Mouse (Mus musculus): ENCODE results near the gene Oas3. TPM values are rescaled to one million over a fixed set of nuclear protein-coding genes. Genes with fewer than 3 reads are reported as not detected.

The Oas3 gene
- polyA plus RNA-seq, 1 experiment: not detected

DNA sequence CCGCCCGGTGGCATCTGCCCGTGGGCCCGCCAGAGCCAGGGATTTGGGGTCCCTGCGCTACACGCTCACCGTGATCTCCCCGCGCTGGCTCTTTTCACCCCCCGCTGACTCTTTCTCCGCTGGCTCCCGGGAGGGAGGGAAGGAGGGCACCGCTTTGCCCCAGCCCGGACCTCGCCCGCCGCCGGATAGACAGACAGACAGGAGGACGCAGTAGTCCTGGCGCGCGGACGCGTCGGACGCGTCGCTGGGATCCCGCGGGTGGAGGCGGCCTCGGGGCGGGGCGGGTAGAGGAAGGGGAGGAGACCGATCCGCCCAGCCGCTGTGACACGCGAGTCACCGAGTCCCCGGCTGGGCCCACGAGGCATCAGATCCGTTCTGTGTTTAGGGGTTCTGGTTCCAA lies 66.0 kb downstream of the Oas3 start:
- TF ChIP-seq CTCF (IDR thresholded peaks at IDR 0.05; ENCODE audit: insufficient read depth, low read depth, low read length): no peak
- peak; percentile 46 for TF ChIP-seq POLR2A (IDR thresholded peaks at IDR 0.05; ENCODE audit: insufficient read depth, low read depth, low read length)
- Histone ChIP-seq H3K27ac (ENCODE audit: insufficient read depth, low read depth, low read length) (peak overlapping the region; percentile 54), H3K4me1 (ENCODE audit: control insufficient read depth, insufficient read depth, low read length) (peaks cover 35% of the 10 kb centered on the region), H3K4me3 (ENCODE audit: insufficient read depth, low read depth, low read length) (peak overlapping the region; percentile 67)
- under 1% methylated on average over 38 of the region's 43 CpGs for WGBS

- WGBS: under 1% methylated on average over 33 of the region's 34 CpGs
- peak overlapping the region; percentile 67 for H3K4me3 ChIP-seq (ENCODE audit: insufficient read depth, low read depth, low read length)
- H3K4me1 ChIP-seq (ENCODE audit: control insufficient read depth, insufficient read depth, low read length): peaks cover 40% of the 10 kb centered on the region
- TF ChIP-seq POLR2A (IDR thresholded peaks at IDR 0.05; ENCODE audit: insufficient read depth, low read depth, low read length) (no peak), CTCF (IDR thresholded peaks at IDR 0.05; ENCODE audit: insufficient read depth, low read depth, low read length) (no peak)
- H3K27ac ChIP-seq (ENCODE audit: insufficient read depth, low read depth, low read length): peak overlapping the region; percentile 54
Measured at GRCm38 (mm10) chr5:120710826-120711248, 66.6 kb downstream of the Oas3 start.

GRCm38 (mm10) chr5:120710161-120710825 lies 67.2 kb downstream of the Oas3 start:
- no peak for TF ChIP-seq POLR2A (IDR thresholded peaks at IDR 0.05; ENCODE audit: insufficient read depth, low read depth, low read length)
- no peak for TF ChIP-seq CTCF (IDR thresholded peaks at IDR 0.05; ENCODE audit: insufficient read depth, low read depth, low read length)
- Histone ChIP-seq H3K4me1 (ENCODE audit: control insufficient read depth, insufficient read depth, low read length) (peaks cover 45% of the 10 kb centered on the region), H3K27ac (ENCODE audit: insufficient read depth, low read depth, low read length) (peak overlapping the region; percentile 36), H3K4me3 (ENCODE audit: insufficient read depth, low read depth, low read length) (peak overlapping the region; percentile 67)
- 3% methylated on average over 40 of the region's 40 CpGs for WGBS

DNA sequence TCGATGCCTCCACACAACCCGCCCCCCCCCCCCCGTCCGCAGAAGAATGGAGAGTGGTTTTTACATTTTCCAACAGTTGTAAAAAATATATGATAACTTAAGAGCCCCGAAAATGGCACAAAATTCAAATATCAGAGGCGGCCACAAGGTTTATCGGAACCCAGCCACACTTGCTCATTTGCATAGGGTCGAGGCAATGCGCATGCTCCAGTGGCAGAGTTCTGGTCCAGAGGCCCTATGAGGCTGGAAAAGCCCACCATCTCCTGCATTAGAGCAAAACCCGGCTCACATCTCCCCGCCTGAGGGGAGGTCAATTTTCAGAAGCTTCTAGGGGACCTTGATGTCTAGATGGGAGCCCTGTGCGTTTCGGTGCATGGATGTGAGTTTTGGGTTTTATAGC lies 70.5 kb downstream of the Oas3 start:
- TF ChIP-seq POLR2A (IDR thresholded peaks at IDR 0.05; ENCODE audit: insufficient read depth, low read depth, low read length): no peak
- no peak for TF ChIP-seq CTCF (IDR thresholded peaks at IDR 0.05; ENCODE audit: insufficient read depth, low read depth, low read length)
- WGBS: 46% methylated on average over 13 of the region's 13 CpGs
- H3K4me1 ChIP-seq (ENCODE audit: control insufficient read depth, insufficient read depth, low read length): peaks cover 45% of the 10 kb centered on the region
- no peak overlapping the region for H3K4me3 ChIP-seq (ENCODE audit: insufficient read depth, low read depth, low read length)
- H3K27ac ChIP-seq (ENCODE audit: insufficient read depth, low read depth, low read length): no peak overlapping the region

DNA sequence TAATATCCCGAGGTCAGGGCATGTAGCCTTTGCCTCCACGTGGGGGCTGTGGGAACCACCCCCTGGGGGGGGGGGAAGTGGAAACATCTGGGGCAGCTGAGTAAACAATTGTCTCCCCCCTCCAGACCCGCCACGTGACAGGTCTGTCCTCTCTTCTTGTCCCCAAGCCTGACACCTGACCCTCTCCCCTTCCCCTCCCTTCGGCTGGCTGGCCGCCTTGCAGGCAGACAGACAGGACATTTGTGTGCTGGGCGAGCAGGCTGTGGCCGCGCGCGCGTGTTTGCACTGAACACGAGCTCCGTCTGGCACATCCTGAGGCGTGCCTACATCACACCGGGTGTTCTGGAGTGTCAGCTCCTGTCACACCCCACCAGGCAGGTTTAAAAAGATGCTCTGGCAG lies 70.9 kb downstream of the Oas3 start:
- WGBS: 18% methylated on average over 16 of the region's 16 CpGs
- no peak for TF ChIP-seq CTCF (IDR thresholded peaks at IDR 0.05; ENCODE audit: insufficient read depth, low read depth, low read length)
- TF ChIP-seq POLR2A (IDR thresholded peaks at IDR 0.05; ENCODE audit: insufficient read depth, low read depth, low read length): no peak
- peaks cover 43% of the 10 kb centered on the region for H3K4me1 ChIP-seq (ENCODE audit: control insufficient read depth, insufficient read depth, low read length)
- H3K27ac ChIP-seq (ENCODE audit: insufficient read depth, low read depth, low read length): no peak overlapping the region
- no peak overlapping the region; the same call in 1 of the 2 replicates for H3K4me3 ChIP-seq (ENCODE audit: insufficient read depth, low read depth, low read length)

DNA sequence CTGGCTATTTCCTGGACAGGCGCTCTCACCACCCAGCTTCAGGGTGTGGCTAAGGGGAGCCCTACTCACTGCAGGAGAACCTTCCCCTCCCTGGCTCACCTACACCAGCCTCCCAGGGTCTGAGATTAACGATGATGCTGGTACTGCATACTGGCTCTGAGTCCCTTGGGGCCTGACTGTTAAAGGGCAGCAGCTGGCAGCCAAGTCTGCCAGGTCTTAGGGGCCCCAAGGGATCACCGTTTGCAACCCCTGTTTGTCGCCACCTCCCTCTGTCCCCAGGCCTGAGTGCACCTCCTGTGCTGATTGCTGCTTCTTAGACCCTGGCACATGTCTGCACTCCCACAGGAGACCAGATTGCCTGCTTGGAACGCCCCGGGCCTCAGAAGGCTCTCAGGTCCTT lies 73.0 kb downstream of the Oas3 start:
- no peak overlapping the region for H3K27ac ChIP-seq (ENCODE audit: insufficient read depth, low read depth, low read length)
- 61% methylated on average over 6 of the region's 6 CpGs for WGBS
- H3K4me1 ChIP-seq (ENCODE audit: control insufficient read depth, insufficient read depth, low read length): peaks cover 57% of the 10 kb centered on the region
- H3K4me3 ChIP-seq (ENCODE audit: insufficient read depth, low read depth, low read length): no peak overlapping the region
- TF ChIP-seq POLR2A (IDR thresholded peaks at IDR 0.05; ENCODE audit: insufficient read depth, low read depth, low read length) (no peak), CTCF (IDR thresholded peaks at IDR 0.05; ENCODE audit: insufficient read depth, low read depth, low read length) (no peak)

DNA sequence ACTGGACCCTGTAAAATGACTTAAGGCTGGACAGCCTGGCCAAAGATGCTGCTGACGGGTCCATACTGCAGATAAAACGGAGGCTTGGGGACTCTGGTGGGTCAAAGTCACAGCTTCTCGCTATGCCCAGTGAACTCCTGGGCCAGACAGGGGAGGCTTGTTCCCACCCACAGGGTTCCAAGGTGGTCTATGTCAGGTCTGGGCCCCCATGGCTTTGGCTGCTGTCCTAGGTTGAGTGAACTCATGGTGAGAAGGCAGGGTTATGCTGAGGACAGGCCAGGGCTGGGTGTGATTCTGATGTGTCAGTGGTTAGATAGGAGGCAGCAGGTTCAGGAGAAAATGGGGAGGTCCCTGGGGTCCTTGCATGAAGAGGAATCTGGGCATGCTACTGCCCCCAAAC lies 73.8 kb downstream of the Oas3 start:
- 89% methylated on average over 3 of the region's 3 CpGs for WGBS
- H3K4me3 ChIP-seq (ENCODE audit: insufficient read depth, low read depth, low read length): no peak overlapping the region

More for the DNA sequence above, 73.8 kb downstream of the Oas3 start:
- Histone ChIP-seq H3K27ac (ENCODE audit: insufficient read depth, low read depth, low read length) (no peak overlapping the region), H3K4me1 (ENCODE audit: control insufficient read depth, insufficient read depth, low read length) (peaks cover 60% of the 10 kb centered on the region)
- TF ChIP-seq CTCF (IDR thresholded peaks at IDR 0.05; ENCODE audit: insufficient read depth, low read depth, low read length) (no peak), POLR2A (IDR thresholded peaks at IDR 0.05; ENCODE audit: insufficient read depth, low read depth, low read length) (no peak)

Other genes with a start within 250 kb of the Oas3 start
- not detected in 2 replicates for gene Tpcn1, start 189.0 kb downstream of the Oas3 start, polyA plus RNA-seq (2012; ENCODE audit: insufficient read depth, insufficient read length, low replicate concordance, missing spikeins)
- not detected in 2 replicates for gene Iqcd, start 188.6 kb downstream of the Oas3 start, polyA plus RNA-seq (2012; ENCODE audit: insufficient read depth, insufficient read length, low replicate concordance, missing spikeins)
- gene Rita1, start 165.1 kb downstream of the Oas3 start, polyA plus RNA-seq (2012; ENCODE audit: insufficient read depth, insufficient read length, low replicate concordance, missing spikeins): not detected in 2 replicates
- not detected in 2 replicates for gene Ddx54, start 164.9 kb downstream of the Oas3 start, polyA plus RNA-seq (2012; ENCODE audit: insufficient read depth, insufficient read length, low replicate concordance, missing spikeins)
- gene Cfap73, start 143.4 kb downstream of the Oas3 start, polyA plus RNA-seq (2012; ENCODE audit: insufficient read depth, insufficient read length, low replicate concordance, missing spikeins): not detected in 2 replicates
- gene Rasal1, start 128.8 kb downstream of the Oas3 start, polyA plus RNA-seq (2012; ENCODE audit: insufficient read depth, insufficient read length, low replicate concordance, missing spikeins): not detected in 2 replicates
- not detected in 2 replicates for gene Dtx1, start 65.7 kb downstream of the Oas3 start, polyA plus RNA-seq (2012; ENCODE audit: insufficient read depth, insufficient read length, low replicate concordance, missing spikeins)
- gene Oas2, start 27.8 kb downstream of the Oas3 start, polyA plus RNA-seq (2012; ENCODE audit: insufficient read depth, insufficient read length, low replicate concordance, missing spikeins): not detected in 2 replicates
- not detected in 2 replicates for gene Oas1e, start 17.9 kb upstream of the Oas3 start, polyA plus RNA-seq (2012; ENCODE audit: insufficient read depth, insufficient read length, low replicate concordance, missing spikeins)
- gene Oas1c, start 34.9 kb upstream of the Oas3 start, polyA plus RNA-seq (2012; ENCODE audit: insufficient read depth, insufficient read length, low replicate concordance, missing spikeins): not detected in 2 replicates
- gene Oas1f, start 69.7 kb upstream of the Oas3 start, polyA plus RNA-seq (2012; ENCODE audit: insufficient read depth, insufficient read length, low replicate concordance, missing spikeins): not detected in 2 replicates
- gene Oas1h, start 83.8 kb upstream of the Oas3 start, polyA plus RNA-seq (2012; ENCODE audit: insufficient read depth, insufficient read length, low replicate concordance, missing spikeins): not detected in 2 replicates
- not detected in 2 replicates for gene Oas1g, start 110.0 kb upstream of the Oas3 start, polyA plus RNA-seq (2012; ENCODE audit: insufficient read depth, insufficient read length, low replicate concordance, missing spikeins)
- gene Oas1a, start 129.9 kb upstream of the Oas3 start, polyA plus RNA-seq (2012; ENCODE audit: insufficient read depth, insufficient read length, low replicate concordance, missing spikeins): not detected in 2 replicates
- gene Oas1d, start 136.9 kb upstream of the Oas3 start, polyA plus RNA-seq (2012; ENCODE audit: insufficient read depth, insufficient read length, low replicate concordance, missing spikeins): not detected in 2 replicates
- not detected in 2 replicates for gene Rph3a, start 232.4 kb upstream of the Oas3 start, polyA plus RNA-seq (2012; ENCODE audit: insufficient read depth, insufficient read length, low replicate concordance, missing spikeins)

All from olfactory bulb, adult 2 months (tissue).